Mouse (Mus musculus) liver, embryonic 14.5 days (tissue): ENCODE measurements around the gene Samd3.

ENCODE experiments used
- CTCF ChIP-seq: IDR thresholded peaks from 2 replicates; pipeline ENCODE4 v1.5.1; 2016; ENCODE audit warnings: antibody characterized with exemption, low read depth, control low read depth
- EP300 ChIP-seq: IDR thresholded peaks from 2 replicates; pipeline ENCODE4 v1.6.1; 2016; ENCODE audit warnings: antibody characterized with exemption, low read depth

- TF ChIP-seq CTCF, result no peak
- TF ChIP-seq EP300, result no peak
Observed at GRCm38 (mm10) chr10:26297626-26298025, 68.1 kb downstream of the Samd3 start.
